Mouse (Mus musculus) kidney, postnatal 0 days (tissue): ENCODE data around the gene Ift81. TPM values are rescaled to one million over a fixed set of nuclear protein-coding genes. Genes with fewer than 3 reads are reported as not detected.

ENCODE experiments used
- ATAC-seq: fragments of 200-750 bp; cut with Nextera tagmentation; replicated peaks from 2 replicates; pipeline ENCODE4 v1.8.0; 2017; ENCODE audit warnings: low read depth, moderate number of reproducible peaks, moderate TSS enrichment, moderate library complexity; ENCODE audit not compliant: low FRiP score
- DNase-seq: peaks from one replicate; pipeline ENCODE4 v3.0.0-alpha.2; 2016; ENCODE audit warnings: low spot score
- H3K27ac ChIP-seq: fragments of 300-500 bp; sonication (generic); 2 replicates; pipeline ENCODE4 v1.5.1; 2014; ENCODE audit warnings: mild to moderate bottlenecking
- H3K27me3 ChIP-seq: fragments of 300-500 bp; sonication (generic); 2 replicates; pipeline ENCODE4 v1.6.1; 2014; ENCODE audit warnings: low read length, mixed read lengths; ENCODE audit not compliant: insufficient read depth
- H3K36me3 ChIP-seq: fragments of 300-500 bp; sonication (generic); 2 replicates; pipeline ENCODE4 v1.6.1; 2014; ENCODE audit warnings: low read length, mixed read lengths; ENCODE audit not compliant: insufficient read depth
- H3K4me1 ChIP-seq: fragments of 300-500 bp; sonication (generic); replicated peaks from 2 replicates; pipeline ENCODE4 v1.6.1; 2014; ENCODE audit warnings: antibody characterized with exemption, low read length, mixed read lengths; ENCODE audit not compliant: insufficient read depth
- H3K4me2 ChIP-seq: fragments of 300-500 bp; sonication (generic); 2 replicates; pipeline ENCODE4 v1.6.1; 2014; ENCODE audit warnings: mild to moderate bottlenecking, low read length, moderate library complexity, mixed read lengths
- H3K4me3 ChIP-seq: fragments of 300-500 bp; sonication (generic); replicated peaks from 2 replicates; pipeline ENCODE4 v1.5.1; 2014; ENCODE audit warnings: low read depth, low read length
- H3K9ac ChIP-seq: fragments of 300-500 bp; sonication (generic); 2 replicates; pipeline ENCODE4 v1.6.1; 2014; ENCODE audit warnings: low read depth, low read length
- H3K9me3 ChIP-seq: fragments of 300-500 bp; sonication (generic); replicated peaks from 2 replicates; pipeline ENCODE4 v1.6.1; 2016; ENCODE audit warnings: low read length, inconsistent platforms, mixed read lengths
- CTCF ChIP-seq: IDR thresholded peaks from 2 replicates; pipeline ENCODE4 v1.5.1; 2016; ENCODE audit warnings: antibody characterized with exemption, low read depth, mild to moderate bottlenecking, moderate library complexity
- WGBS: fragments of 180-500 bp; shearing (Covaris S2); extraction: QIAGEN DNeasy Blood & Tissue Kit; methylation state at CpG from one replicate; pipeline ENCODE4 v1.1.7; 2014; 5-methylcytosine and 5-hydroxymethylcytosine counted together
- polyA plus RNA-seq: library from polyadenylated mRNA; unstranded; fragments of >200 nt; fragmentation: Nextera tagmentation; extraction: Ambion mirVana; gene quantifications from 2 replicates; pipeline ENCODE4 v1.2.1, GENCODE M21; 2015

Gene Ift81
- polyA plus RNA-seq, 1 experiment from 2014 or later: 39.1 TPM

GRCm38 (mm10) chr5:122644111-122644607 lies 29.8 kb upstream of the Ift81 start:
- Histone ChIP-seq H3K9ac (no peak overlapping the region), H3K27me3 (no peaks in the 10 kb centered on the region), H3K27ac (no peak overlapping the region), H3K36me3 (no peaks in the 10 kb centered on the region), H3K4me2 (no peak overlapping the region), H3K4me1 (no peaks in the 10 kb centered on the region), H3K9me3 (no peaks in the 10 kb centered on the region), H3K4me3 (no peak overlapping the region)
- 53% methylated on average over 15 of the region's 15 CpGs for WGBS
- TF ChIP-seq CTCF: no peak
- DNase-seq (no peak), ATAC-seq (no peak)

- no peak for ATAC-seq
- 62% methylated on average over 12 of the region's 12 CpGs for WGBS
- Histone ChIP-seq H3K9ac (no peak within 1 kb of the TSS), H3K4me2 (no peak within 1 kb of the TSS), H3K36me3 (no peaks in the 10 kb centered on the region), H3K4me1 (no peaks in the 10 kb centered on the region), H3K27ac (no peak within 1 kb of the TSS), H3K27me3 (no peaks in the 10 kb centered on the region), H3K9me3 (no peaks in the 10 kb centered on the region), H3K4me3 (no peak within 1 kb of the TSS)
- TF ChIP-seq CTCF: no peak
- DNase-seq: no peak
Measured at GRCm38 (mm10) chr5:122643701-122644100, 29.4 kb upstream of the Ift81 start, which contains the start of gene P2rx7. Gene P2rx7, plus strand, starts transcription at chr5:122643911.

- H3K9me3 ChIP-seq: no peaks in the 10 kb centered on the region
- H3K4me3 ChIP-seq: no peak overlapping the region
- no peaks in the 10 kb centered on the region for H3K27me3 ChIP-seq
- H3K9ac ChIP-seq: no peak overlapping the region
- no peaks in the 10 kb centered on the region for H3K4me1 ChIP-seq
- peak; percentile 31; the same call in 1 of the 2 replicates for TF ChIP-seq CTCF
- ATAC-seq: no peak
- DNase-seq: no peak
- H3K27ac ChIP-seq: no peak overlapping the region
- no peaks in the 10 kb centered on the region for H3K36me3 ChIP-seq
- WGBS: 88% methylated on average over 5 of the region's 5 CpGs
- H3K4me2 ChIP-seq: no peak overlapping the region
Measured at GRCm38 (mm10) chr5:122639986-122640385, 25.7 kb upstream of the Ift81 start.

GRCm38 (mm10) chr5:122639517-122639916 lies 25.2 kb upstream of the Ift81 start:
- no peaks in the 10 kb centered on the region for H3K27me3 ChIP-seq
- WGBS: 97% methylated on average over 4 of the region's 4 CpGs
- no peak for ATAC-seq
- TF ChIP-seq CTCF: no peak
- H3K4me1 ChIP-seq: no peaks in the 10 kb centered on the region
- H3K36me3 ChIP-seq: no peaks in the 10 kb centered on the region
- no peak overlapping the region for H3K4me3 ChIP-seq
- no peak overlapping the region for H3K27ac ChIP-seq
- H3K4me2 ChIP-seq: no peak overlapping the region
- no peak overlapping the region for H3K9ac ChIP-seq
- H3K9me3 ChIP-seq: no peaks in the 10 kb centered on the region
- no peak for DNase-seq

DNA sequence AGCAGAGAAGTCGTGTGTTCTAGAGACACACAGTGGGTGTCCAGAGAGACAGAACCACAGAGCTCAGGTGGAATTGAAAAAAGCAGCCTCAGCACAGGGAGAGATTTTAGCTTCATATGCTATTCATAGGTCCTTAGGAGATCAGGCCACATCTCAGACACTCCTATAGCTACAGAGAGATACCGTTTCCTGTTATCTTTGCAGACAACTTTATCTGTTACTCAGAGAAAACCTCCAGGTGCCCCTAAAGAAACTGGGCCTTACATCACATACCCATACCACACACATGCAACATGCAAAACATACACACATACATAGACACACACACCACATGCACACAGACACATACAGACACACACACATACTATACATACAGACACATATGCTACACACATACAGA lies 24.0 kb upstream of the Ift81 start:
- ATAC-seq (no peak), DNase-seq (no peak)
- Histone ChIP-seq H3K27ac (no peak overlapping the region), H3K9me3 (no peaks in the 10 kb centered on the region), H3K9ac (no peak overlapping the region), H3K27me3 (no peaks in the 10 kb centered on the region), H3K36me3 (no peaks in the 10 kb centered on the region), H3K4me2 (no peak overlapping the region), H3K4me3 (no peak overlapping the region), H3K4me1 (no peaks in the 10 kb centered on the region)
- WGBS: 79% methylated on average over 2 of the region's 2 CpGs
- no peak for TF ChIP-seq CTCF

GRCm38 (mm10) chr5:122636958-122637357 lies 22.6 kb upstream of the Ift81 start:
- Histone ChIP-seq H3K27me3 (no peaks in the 10 kb centered on the region), H3K9me3 (no peaks in the 10 kb centered on the region), H3K4me3 (no peak overlapping the region), H3K27ac (no peak overlapping the region), H3K4me1 (no peaks in the 10 kb centered on the region), H3K36me3 (no peaks in the 10 kb centered on the region), H3K4me2 (peak overlapping the region; percentile 4; the same call in 1 of the 2 replicates), H3K9ac (no peak overlapping the region)
- WGBS: 52% methylated on average over 16 of the region's 16 CpGs
- DNase-seq: no peak
- no peak for TF ChIP-seq CTCF
- ATAC-seq: peak; percentile 61; the same call in 1 of the 2 replicates

DNA sequence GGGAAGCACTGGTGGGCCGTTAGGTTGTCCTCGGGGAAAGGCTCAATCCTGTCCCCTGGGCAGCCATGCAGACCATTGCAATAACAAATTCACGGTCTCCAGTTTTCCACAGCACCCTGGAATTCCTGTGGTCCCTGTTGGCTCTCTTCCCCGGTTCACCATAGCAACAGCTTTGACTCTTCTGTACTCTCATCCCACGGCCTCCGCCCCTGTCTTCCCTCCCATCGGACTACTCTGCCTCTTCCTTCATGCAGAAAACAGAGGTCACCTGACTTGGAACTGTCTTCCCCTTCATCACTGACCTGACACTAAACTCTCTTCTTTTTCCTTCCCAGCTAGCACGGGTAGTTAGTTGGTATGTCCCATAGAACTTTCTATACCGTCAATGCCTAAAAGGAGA lies 22.0 kb upstream of the Ift81 start:
- Histone ChIP-seq H3K9ac (no peak overlapping the region), H3K27ac (no peak overlapping the region), H3K36me3 (no peaks in the 10 kb centered on the region), H3K27me3 (no peaks in the 10 kb centered on the region), H3K4me2 (no peak overlapping the region), H3K4me1 (no peaks in the 10 kb centered on the region), H3K4me3 (no peak overlapping the region), H3K9me3 (no peaks in the 10 kb centered on the region)
- ATAC-seq (no peak; the same call in 1 of the 2 replicates), DNase-seq (peak; percentile 70)
- 36% methylated on average over 9 of the region's 9 CpGs for WGBS
- no peak for TF ChIP-seq CTCF
